Mouse (Mus musculus) midbrain, embryonic 11.5 days (tissue): ENCODE measurements at regions not wholly inside any gene's neighbourhood (a gene's known extent, or its start where the extent isn't known, plus 50 kb on each side); places are given as distances from the start of the nearest gene placed in this dataset.
A peak's percentile ranks its signal among the peaks of the same experiment; 100 is the strongest.

Source experiments
- ATAC-seq: fragments of 200-750 bp; cut with Nextera tagmentation; 2 replicates; pipeline ENCODE4 v1.8.0; 2017; ENCODE audit warnings: moderate TSS enrichment, moderate library complexity; ENCODE audit not compliant: low FRiP score
- DNase-seq: peaks from one replicate; pipeline ENCODE4 v3.0.0; 2015; ENCODE audit warnings: low spot score; ENCODE audit errors: missing footprints
- H3K27ac ChIP-seq: fragments of 300-500 bp; sonication (generic); 2 replicates; pipeline ENCODE4 v1.5.1; 2014; ENCODE audit warnings: low read depth, low read length
- H3K27me3 ChIP-seq: fragments of 300-500 bp; sonication (generic); 2 replicates; pipeline ENCODE4 v1.6.1; 2014; ENCODE audit warnings: mild to moderate bottlenecking, low read length, moderate library complexity, mixed read lengths; ENCODE audit not compliant: control insufficient read depth, insufficient read depth
- H3K36me3 ChIP-seq: fragments of 300-500 bp; sonication (generic); 2 replicates; pipeline ENCODE4 v1.6.1; 2014; ENCODE audit warnings: mild to moderate bottlenecking, low read length, moderate library complexity, mixed read lengths; ENCODE audit not compliant: control insufficient read depth, insufficient read depth
- H3K4me1 ChIP-seq: fragments of 300-500 bp; sonication (generic); 2 replicates; pipeline ENCODE4 v1.6.1; 2014; ENCODE audit warnings: low read length; ENCODE audit not compliant: control insufficient read depth, insufficient read depth
- H3K4me2 ChIP-seq: fragments of 300-500 bp; sonication (generic); 2 replicates; pipeline ENCODE4 v1.6.1; 2014; ENCODE audit warnings: mild to moderate bottlenecking, moderate library complexity
- H3K4me3 ChIP-seq: fragments of 300-500 bp; sonication (generic); 2 replicates; pipeline ENCODE4 v1.5.1; 2014; ENCODE audit warnings: low read depth, low read length
- H3K9ac ChIP-seq: fragments of 300-500 bp; sonication (generic); 2 replicates; pipeline ENCODE4 v1.6.1; 2014; ENCODE audit warnings: low read length
- H3K9me3 ChIP-seq: fragments of 300-500 bp; sonication (generic); 2 replicates; pipeline ENCODE4 v1.6.1; 2016; ENCODE audit warnings: low read length; ENCODE audit not compliant: control insufficient read depth
- whole genome bisulfite sequencing: fragments of 180-500 bp; shearing (Covaris S2); extraction: QIAGEN DNeasy Blood & Tissue Kit; methylation state at CpG from one replicate; pipeline ENCODE4 v1.1.7; 2014; 5-methylcytosine and 5-hydroxymethylcytosine counted together

GRCm38 (mm10) chr9:76734387-76734786, 167.5 kb upstream of the Fam83b start:
- no peak for ATAC-seq
- H3K27ac ChIP-seq: no peak overlapping the region
- H3K4me2 ChIP-seq: no peak overlapping the region
- H3K4me1 ChIP-seq: no peaks in the 10 kb centered on the region
- no peaks in the 10 kb centered on the region for H3K27me3 ChIP-seq
- H3K9me3 ChIP-seq: no peaks in the 10 kb centered on the region
- WGBS: 81% methylated on average over 1 of the region's 1 CpGs
- no peak for DNase-seq
- no peak overlapping the region for H3K9ac ChIP-seq
- no peaks in the 10 kb centered on the region for H3K36me3 ChIP-seq
- H3K4me3 ChIP-seq: no peak overlapping the region

GRCm38 (mm10) chr9:76733812-76734211, 166.9 kb upstream of the Fam83b start:
- H3K4me2 ChIP-seq: no peak overlapping the region
- no peak for ATAC-seq
- H3K4me3 ChIP-seq: no peak overlapping the region
- H3K9me3 ChIP-seq: no peaks in the 10 kb centered on the region
- H3K27me3 ChIP-seq: no peaks in the 10 kb centered on the region
- H3K4me1 ChIP-seq: no peaks in the 10 kb centered on the region
- no peak for DNase-seq
- no peaks in the 10 kb centered on the region for H3K36me3 ChIP-seq
- no peak overlapping the region for H3K27ac ChIP-seq
- no peak overlapping the region for H3K9ac ChIP-seq

GRCm38 (mm10) chr9:76722881-76723280, 156.0 kb upstream of the Fam83b start:
- DNase-seq: no peak
- no peaks in the 10 kb centered on the region for H3K4me1 ChIP-seq
- no peak for ATAC-seq
- no peaks in the 10 kb centered on the region for H3K36me3 ChIP-seq
- no peak overlapping the region for H3K27ac ChIP-seq
- no peak overlapping the region for H3K9ac ChIP-seq
- H3K27me3 ChIP-seq: no peaks in the 10 kb centered on the region
- WGBS: 71% methylated on average over 3 of the region's 3 CpGs
- H3K9me3 ChIP-seq: no peaks in the 10 kb centered on the region
- H3K4me2 ChIP-seq: no peak overlapping the region
- no peak overlapping the region for H3K4me3 ChIP-seq

GRCm38 (mm10) chr9:76715852-76716251, 148.9 kb upstream of the Fam83b start:
- Histone ChIP-seq H3K4me3 (no peak overlapping the region), H3K36me3 (no peaks in the 10 kb centered on the region), H3K27me3 (no peaks in the 10 kb centered on the region), H3K9ac (no peak overlapping the region), H3K27ac (no peak overlapping the region), H3K9me3 (no peaks in the 10 kb centered on the region), H3K4me1 (no peaks in the 10 kb centered on the region), H3K4me2 (no peak overlapping the region)
- DNase-seq (no peak), ATAC-seq (no peak)
- WGBS: 76% methylated on average over 1 of the region's 1 CpGs

- no peaks in the 10 kb centered on the region for H3K27me3 ChIP-seq
- no peak overlapping the region for H3K4me3 ChIP-seq
- no peak for ATAC-seq
- H3K4me1 ChIP-seq: no peaks in the 10 kb centered on the region
- WGBS: 57% methylated on average over 1 of the region's 1 CpGs
- no peaks in the 10 kb centered on the region for H3K36me3 ChIP-seq
- H3K4me2 ChIP-seq: no peak overlapping the region
- H3K9me3 ChIP-seq: no peaks in the 10 kb centered on the region
- no peak for DNase-seq
- no peak overlapping the region for H3K9ac ChIP-seq
- H3K27ac ChIP-seq: no peak overlapping the region
Observed at GRCm38 (mm10) chr9:76706451-76706850, 139.5 kb upstream of the Fam83b start.

- H3K9me3 ChIP-seq: no peaks in the 10 kb centered on the region
- no peak for ATAC-seq
- no peaks in the 10 kb centered on the region for H3K4me1 ChIP-seq
- H3K36me3 ChIP-seq: no peaks in the 10 kb centered on the region
- DNase-seq: no peak
- H3K9ac ChIP-seq: no peak overlapping the region
- 90% methylated on average over 5 of the region's 5 CpGs for WGBS
- H3K27ac ChIP-seq: no peak overlapping the region
- no peak overlapping the region for H3K4me2 ChIP-seq
- H3K27me3 ChIP-seq: no peaks in the 10 kb centered on the region
- H3K4me3 ChIP-seq: no peak overlapping the region
Observed at GRCm38 (mm10) chr9:76705786-76706185, 138.9 kb upstream of the Fam83b start.

- WGBS: 68% methylated on average over 4 of the region's 4 CpGs
- no peaks in the 10 kb centered on the region for H3K9me3 ChIP-seq
- H3K27me3 ChIP-seq: no peaks in the 10 kb centered on the region
- no peak overlapping the region for H3K27ac ChIP-seq
- no peak overlapping the region for H3K4me2 ChIP-seq
- no peaks in the 10 kb centered on the region for H3K4me1 ChIP-seq
- ATAC-seq: no peak
- no peaks in the 10 kb centered on the region for H3K36me3 ChIP-seq
- DNase-seq: no peak
- H3K9ac ChIP-seq: no peak overlapping the region
- H3K4me3 ChIP-seq: no peak overlapping the region
Observed at GRCm38 (mm10) chr9:76695547-76695946, 128.6 kb upstream of the Fam83b start.

GRCm38 (mm10) chr9:76692976-76693375, 126.1 kb upstream of the Fam83b start:
- Histone ChIP-seq H3K9ac (no peak overlapping the region), H3K4me2 (no peak overlapping the region), H3K27me3 (no peaks in the 10 kb centered on the region), H3K36me3 (no peaks in the 10 kb centered on the region), H3K9me3 (no peaks in the 10 kb centered on the region), H3K4me3 (no peak overlapping the region), H3K4me1 (no peaks in the 10 kb centered on the region), H3K27ac (no peak overlapping the region)
- no peak for DNase-seq
- ATAC-seq: no peak
- WGBS: 82% methylated on average over 4 of the region's 4 CpGs

- DNase-seq (peak; percentile 94), ATAC-seq (peak; percentile 89)
- Histone ChIP-seq H3K27ac (no peak overlapping the region), H3K4me3 (no peak overlapping the region), H3K4me1 (no peaks in the 10 kb centered on the region), H3K36me3 (no peaks in the 10 kb centered on the region), H3K27me3 (no peaks in the 10 kb centered on the region), H3K9ac (no peak overlapping the region), H3K4me2 (no peak overlapping the region), H3K9me3 (no peaks in the 10 kb centered on the region)
- 22% methylated on average over 3 of the region's 3 CpGs for WGBS
Observed at GRCm38 (mm10) chr9:76660848-76661247, 93.9 kb upstream of the Fam83b start.

- no peaks in the 10 kb centered on the region for H3K9me3 ChIP-seq
- H3K4me3 ChIP-seq: no peak overlapping the region
- no peak overlapping the region for H3K9ac ChIP-seq
- no peaks in the 10 kb centered on the region for H3K36me3 ChIP-seq
- WGBS: 51% methylated on average over 3 of the region's 3 CpGs
- DNase-seq: no peak
- no peaks in the 10 kb centered on the region for H3K4me1 ChIP-seq
- H3K4me2 ChIP-seq: no peak overlapping the region
- no peaks in the 10 kb centered on the region for H3K27me3 ChIP-seq
- no peak for ATAC-seq
- no peak overlapping the region for H3K27ac ChIP-seq
Observed at GRCm38 (mm10) chr9:76659798-76660197, 92.9 kb upstream of the Fam83b start.
